Mouse (Mus musculus) limb, embryonic 11.5 days (tissue): Measurements from ENCODE around the gene Gm17657. TPM values are rescaled to one million over a fixed set of nuclear protein-coding genes. Genes with fewer than 3 reads are reported as not detected.

ENCODE experiments used
- ATAC-seq: fragments of 200-750 bp; cut with Nextera tagmentation; 2 replicates; pipeline ENCODE4 v1.8.0; 2017; ENCODE audit warnings: low read depth; ENCODE audit not compliant: insufficient number of reproducible peaks, low FRiP score, low TSS enrichment
- DNase-seq: peaks from one replicate; pipeline ENCODE4 v3.0.0-alpha.2; 2015; ENCODE audit warnings: low spot score
- H3K27ac ChIP-seq: fragments of 300-500 bp; sonication (generic); replicated peaks from 2 replicates; pipeline ENCODE4 v1.5.1; 2014; ENCODE audit warnings: low read depth, mild to moderate bottlenecking, low read length
- H3K27me3 ChIP-seq: fragments of 300-500 bp; sonication (generic); 2 replicates; pipeline ENCODE4 v1.6.1; 2014; ENCODE audit warnings: mild to moderate bottlenecking, low read length, mixed read lengths; ENCODE audit not compliant: control insufficient read depth, insufficient read depth
- H3K36me3 ChIP-seq: fragments of 300-500 bp; sonication (generic); 2 replicates; pipeline ENCODE4 v1.6.1; 2014; ENCODE audit warnings: mild to moderate bottlenecking, low read length, moderate library complexity, mixed read lengths; ENCODE audit not compliant: control insufficient read depth, insufficient read depth
- H3K4me1 ChIP-seq: fragments of 300-500 bp; sonication (generic); 2 replicates; pipeline ENCODE4 v1.6.1; 2014; ENCODE audit warnings: low read length, mixed read lengths; ENCODE audit not compliant: control insufficient read depth, insufficient read depth
- H3K4me2 ChIP-seq: fragments of 300-500 bp; sonication (generic); 2 replicates; pipeline ENCODE4 v1.6.1; 2014; ENCODE audit warnings: low read depth, mild to moderate bottlenecking, moderate library complexity; ENCODE audit not compliant: severe bottlenecking
- H3K4me3 ChIP-seq: fragments of 300-500 bp; sonication (generic); 2 replicates; pipeline ENCODE4 v1.5.1; 2014; ENCODE audit warnings: low read depth, low read length
- H3K9ac ChIP-seq: fragments of 300-500 bp; sonication (generic); 2 replicates; pipeline ENCODE4 v1.6.1; 2014; ENCODE audit warnings: mild to moderate bottlenecking, low read length
- H3K9me3 ChIP-seq: fragments of 300-500 bp; sonication (generic); 2 replicates; pipeline ENCODE4 v1.6.1; 2016; ENCODE audit warnings: low read length; ENCODE audit not compliant: control insufficient read depth
- WGBS: fragments of 180-500 bp; shearing (Covaris S2); extraction: QIAGEN DNeasy Blood & Tissue Kit; methylation state at CpG from one replicate; pipeline ENCODE4 v1.1.7; 2014; 5-methylcytosine and 5-hydroxymethylcytosine counted together
- polyA plus RNA-seq: library from polyadenylated mRNA; unstranded; fragments of >200 nt; fragmentation: Nextera tagmentation; extraction: Ambion mirVana; gene quantifications from 2 replicates; pipeline ENCODE4 v1.2.1, GENCODE M21; 2014

The Gm17657 gene
- not detected in 2 replicates for polyA plus RNA-seq

DNA sequence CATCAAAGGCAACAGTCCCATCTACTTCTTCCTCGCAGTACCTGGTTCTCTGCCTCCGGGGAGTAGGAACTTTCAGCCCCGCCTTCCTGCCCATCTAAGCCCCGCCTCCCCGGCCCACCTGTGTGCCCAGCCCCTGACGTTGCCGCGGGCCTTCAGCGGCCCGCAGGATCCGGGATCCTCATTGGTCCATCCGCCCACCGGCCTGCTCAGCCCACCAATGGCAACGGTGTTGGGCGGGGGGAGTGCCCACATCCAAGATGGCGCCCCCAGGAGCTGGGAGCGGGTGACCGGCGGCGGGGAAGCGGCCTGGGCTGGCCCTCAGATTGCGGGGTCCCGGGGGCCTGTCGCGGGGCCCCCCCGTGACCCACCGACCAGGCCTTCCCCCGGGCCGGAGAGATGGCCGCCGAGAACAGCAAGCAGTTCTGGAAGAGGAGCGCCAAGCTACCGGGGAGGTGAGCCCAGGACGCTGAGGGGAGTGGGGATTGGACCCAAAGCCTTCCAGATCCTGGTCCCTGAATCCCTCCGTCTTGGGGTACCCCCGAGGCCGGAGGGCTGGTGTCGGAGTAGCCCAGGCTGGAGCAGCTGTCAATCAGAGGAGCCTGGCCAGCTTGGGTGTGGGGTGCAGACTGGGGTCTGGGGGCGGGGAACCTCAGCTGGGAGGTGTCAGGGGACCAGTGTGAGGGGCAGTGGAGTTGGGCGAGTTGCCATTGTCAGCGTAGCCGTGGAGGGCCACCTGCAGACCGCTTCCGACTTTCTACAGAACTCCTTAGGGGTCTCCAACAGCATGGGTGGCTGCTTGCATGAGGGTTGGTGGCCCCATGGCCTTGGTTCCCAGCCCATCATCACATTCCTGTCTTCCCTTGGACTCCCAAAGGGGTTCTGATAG lies at the start of gene Gm17657, which contains the start of gene Tbc1d22b:
Gene Gm17657 (minus strand): TSS at position 96 of the 886 bp plus-strand sequence.
Gene Tbc1d22b (plus strand): TSS at position 243 of the 886 bp plus-strand sequence.
- H3K9ac ChIP-seq: peak within 1 kb of the TSS; percentile 89
- no peak within 1 kb of the TSS for H3K27ac ChIP-seq
- WGBS: under 1% methylated on average over 44 of the region's 44 CpGs
- no peaks in the 10 kb centered on the region for H3K27me3 ChIP-seq
- H3K36me3 ChIP-seq: no peaks in the 10 kb centered on the region
- ATAC-seq (peak; percentile 97), DNase-seq (peak; percentile 95)
- peaks cover 12% of the 10 kb centered on the region; the same call in 1 of the 2 replicates for H3K4me1 ChIP-seq
- peak within 1 kb of the TSS; percentile 93 for H3K4me2 ChIP-seq
- H3K9me3 ChIP-seq: no peaks in the 10 kb centered on the region
- peak within 1 kb of the TSS; percentile 97 for H3K4me3 ChIP-seq

DNA sequence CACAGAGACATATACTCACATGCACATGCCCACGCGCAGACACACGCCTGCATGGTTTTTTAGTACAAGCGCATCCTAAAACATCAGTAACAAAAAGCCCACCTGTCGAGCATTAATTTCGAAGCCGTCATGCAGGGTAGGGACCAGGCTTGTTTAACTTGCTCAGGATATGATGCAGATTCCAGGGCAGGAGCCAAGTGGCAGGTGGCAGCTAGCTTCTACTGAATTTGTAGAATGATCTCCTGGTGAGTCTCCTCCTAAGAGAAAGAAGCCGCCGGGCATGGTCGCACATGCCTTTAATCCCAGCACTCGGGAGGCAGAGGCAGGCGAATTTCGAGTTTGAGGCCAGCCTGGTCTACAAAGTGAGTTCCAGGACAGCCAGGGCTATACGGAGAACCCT lies 49.6 kb upstream of the Gm17657 start:
- H3K4me1 ChIP-seq: no peaks in the 10 kb centered on the region
- no peak overlapping the region for H3K4me3 ChIP-seq
- H3K9ac ChIP-seq: no peak overlapping the region
- H3K4me2 ChIP-seq: no peak overlapping the region
- no peaks in the 10 kb centered on the region for H3K27me3 ChIP-seq
- DNase-seq (no peak), ATAC-seq (no peak)
- WGBS: 93% methylated on average over 14 of the region's 14 CpGs
- H3K27ac ChIP-seq: no peak overlapping the region
- peaks cover 8% of the 10 kb centered on the region; the same call in 1 of the 2 replicates for H3K36me3 ChIP-seq
- H3K9me3 ChIP-seq: no peaks in the 10 kb centered on the region

- DNase-seq (no peak), ATAC-seq (no peak)
- Histone ChIP-seq H3K27me3 (no peaks in the 10 kb centered on the region), H3K9ac (no peak overlapping the region), H3K36me3 (peaks cover 6% of the 10 kb centered on the region; the same call in 1 of the 2 replicates), H3K4me1 (no peaks in the 10 kb centered on the region), H3K27ac (no peak overlapping the region), H3K4me2 (no peak overlapping the region), H3K4me3 (no peak overlapping the region), H3K9me3 (no peaks in the 10 kb centered on the region)
- 92% methylated on average over 13 of the region's 13 CpGs for WGBS
These were observed 47.3 kb upstream of the Gm17657 start for GRCm38 (mm10) chr17:29596771-29597132.

DNA sequence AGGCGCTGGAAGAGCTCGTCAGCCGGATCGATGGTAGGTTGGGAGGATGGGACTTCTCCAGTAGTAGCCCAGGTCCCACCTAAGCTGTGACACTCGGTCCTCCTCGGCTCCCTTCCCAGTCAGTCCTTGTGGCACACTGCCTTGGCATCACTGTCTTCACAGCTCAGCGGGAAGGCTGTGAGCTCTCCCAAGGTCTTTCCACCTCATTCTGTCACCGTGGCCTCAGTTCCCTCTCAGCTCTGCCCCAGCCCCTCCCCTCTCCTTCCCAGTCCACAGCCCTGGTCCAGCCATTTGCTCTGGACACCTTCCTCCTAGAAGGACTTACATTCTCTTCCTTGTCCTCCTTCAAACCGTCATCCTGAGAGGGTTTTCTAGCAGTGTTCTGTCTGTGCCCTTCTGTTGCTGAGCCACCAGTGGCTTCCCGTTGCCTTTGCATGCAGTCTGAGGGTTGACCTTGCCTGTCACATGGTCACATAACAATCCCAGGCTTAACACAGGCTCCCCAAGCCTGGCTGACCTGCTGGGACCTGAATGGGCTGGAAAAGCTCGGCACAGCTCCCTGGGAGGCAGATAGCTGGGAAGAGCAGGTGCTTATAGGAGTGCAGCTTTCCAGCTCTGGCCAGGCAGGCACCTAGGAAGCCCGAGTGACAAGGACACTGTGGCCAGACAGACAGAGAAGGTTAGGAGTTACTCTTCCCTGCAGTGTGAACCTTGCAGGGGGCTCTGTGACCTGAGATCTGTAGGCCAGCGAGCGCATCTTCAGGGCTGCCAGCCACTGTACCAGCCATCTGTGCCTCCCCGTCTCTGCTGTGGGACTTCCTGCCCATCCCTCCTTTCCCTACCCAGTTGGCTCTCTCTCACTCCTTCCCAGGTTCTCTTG lies 46.7 kb upstream of the Gm17657 start:
- Histone ChIP-seq H3K4me3 (no peak overlapping the region), H3K9me3 (no peaks in the 10 kb centered on the region), H3K27me3 (no peaks in the 10 kb centered on the region), H3K4me1 (no peaks in the 10 kb centered on the region), H3K9ac (no peak overlapping the region), H3K4me2 (no peak overlapping the region), H3K36me3 (peaks cover 6% of the 10 kb centered on the region; the same call in 1 of the 2 replicates), H3K27ac (no peak overlapping the region)
- 80% methylated on average over 15 of the region's 15 CpGs for WGBS
- no peak for DNase-seq
- ATAC-seq: no peak

- WGBS: 61% methylated on average over 11 of the region's 11 CpGs
- Histone ChIP-seq H3K9ac (no peak overlapping the region; the same call in 1 of the 2 replicates), H3K27me3 (no peaks in the 10 kb centered on the region), H3K9me3 (no peaks in the 10 kb centered on the region), H3K4me3 (no peak overlapping the region), H3K36me3 (0 out of 2 replicates have a peak, but pooled peaks cover 2% of the 10 kb centered on the region), H3K4me2 (no peak overlapping the region), H3K27ac (0 out of 2 replicates have a peak overlapping the region, but pooled peaks have one; percentile 12), H3K4me1 (peaks cover 6% of the 10 kb centered on the region)
- DNase-seq (no peak), ATAC-seq (no peak)
These were observed 39.9 kb upstream of the Gm17657 start for GRCm38 (mm10) chr17:29589221-29589898.

DNA sequence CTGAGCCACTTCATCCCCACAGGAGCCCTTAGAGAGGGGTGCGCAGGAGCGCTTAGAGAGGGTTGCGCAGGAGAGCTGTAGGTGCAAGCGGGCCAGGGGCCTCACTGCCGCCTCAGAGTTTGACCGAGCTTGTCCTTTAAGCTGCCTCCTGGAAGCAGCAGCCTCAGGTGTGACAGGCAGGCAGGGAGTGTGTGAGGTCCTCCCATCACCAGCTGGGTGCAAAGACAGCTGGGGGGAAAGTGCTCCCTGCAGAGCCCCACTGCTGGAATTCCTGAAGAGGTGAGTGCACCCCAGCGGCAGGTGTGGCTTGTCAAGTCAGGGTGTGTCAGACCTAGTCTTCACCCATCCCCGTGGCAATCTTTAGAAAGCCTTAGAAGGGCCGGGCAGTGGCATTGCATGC lies 37.5 kb upstream of the Gm17657 start:
- no peaks in the 10 kb centered on the region for H3K27me3 ChIP-seq
- ATAC-seq (no peak), DNase-seq (no peak)
- no peaks in the 10 kb centered on the region for H3K36me3 ChIP-seq
- H3K9me3 ChIP-seq: no peaks in the 10 kb centered on the region
- no peak overlapping the region for H3K4me2 ChIP-seq
- H3K27ac ChIP-seq: no peak overlapping the region
- peaks cover 6% of the 10 kb centered on the region for H3K4me1 ChIP-seq
- H3K9ac ChIP-seq: no peak overlapping the region
- H3K4me3 ChIP-seq: no peak overlapping the region
- 84% methylated on average over 9 of the region's 9 CpGs for WGBS

DNA sequence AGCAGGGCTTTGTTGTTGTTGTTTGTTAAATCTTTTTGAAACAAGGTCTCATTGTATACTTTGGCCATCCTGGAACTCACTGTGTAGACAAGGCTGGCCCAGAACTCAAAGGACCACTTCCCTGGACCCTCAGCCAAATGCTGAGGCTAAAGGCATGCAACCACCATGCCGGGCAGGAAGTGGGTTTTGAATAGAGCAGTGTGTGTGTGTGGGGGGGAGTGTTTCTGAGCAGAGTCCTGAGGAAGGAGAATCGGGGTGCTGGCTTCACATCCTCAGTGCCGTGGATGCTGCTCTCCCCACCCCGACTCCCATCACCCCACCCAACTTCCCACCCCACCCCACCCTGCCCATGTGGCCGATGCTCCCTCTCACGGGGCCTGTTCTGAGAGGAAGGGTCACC lies 36.0 kb upstream of the Gm17657 start:
- WGBS: 96% methylated on average over 6 of the region's 6 CpGs
- no peaks in the 10 kb centered on the region for H3K9me3 ChIP-seq
- peaks cover 6% of the 10 kb centered on the region for H3K4me1 ChIP-seq
- H3K36me3 ChIP-seq: no peaks in the 10 kb centered on the region
- no peak overlapping the region for H3K4me3 ChIP-seq
- no peaks in the 10 kb centered on the region for H3K27me3 ChIP-seq
- no peak for DNase-seq
- H3K4me2 ChIP-seq: no peak overlapping the region
- H3K27ac ChIP-seq: no peak overlapping the region
- no peak overlapping the region for H3K9ac ChIP-seq
- ATAC-seq: no peak

GRCm38 (mm10) chr17:29584737-29585136 lies 35.3 kb upstream of the Gm17657 start:
- WGBS: 89% methylated on average over 3 of the region's 3 CpGs
- DNase-seq (no peak), ATAC-seq (no peak)
- Histone ChIP-seq H3K4me3 (no peak overlapping the region), H3K9me3 (no peaks in the 10 kb centered on the region), H3K4me1 (peaks cover 6% of the 10 kb centered on the region), H3K27ac (no peak overlapping the region), H3K27me3 (no peaks in the 10 kb centered on the region), H3K9ac (no peak overlapping the region), H3K36me3 (no peaks in the 10 kb centered on the region), H3K4me2 (no peak overlapping the region)
